Mouse (Mus musculus) limb, embryonic 13.5 days (tissue): ENCODE measurements at regions not wholly inside any gene's neighbourhood (a gene's known extent, or its start where the extent isn't known, plus 50 kb on each side); places are given as distances from the start of the nearest gene placed in this dataset.

ENCODE experiments used
- ATAC-seq: fragments of 200-750 bp; cut with Nextera tagmentation; 2 replicates; pipeline ENCODE4 v1.8.0; 2017; ENCODE audit warnings: low read depth, moderate number of reproducible peaks, moderate TSS enrichment; ENCODE audit not compliant: low FRiP score
- H3K27ac ChIP-seq: fragments of 300-500 bp; sonication (generic); 2 replicates; pipeline ENCODE4 v1.5.1; 2015; ENCODE audit warnings: inconsistent platforms, mild to moderate bottlenecking, moderate library complexity
- H3K27me3 ChIP-seq: fragments of 300-500 bp; sonication (generic); 2 replicates; pipeline ENCODE4 v1.6.1; 2015; ENCODE audit warnings: mild to moderate bottlenecking, inconsistent platforms
- H3K36me3 ChIP-seq: fragments of 300-500 bp; sonication (generic); 2 replicates; pipeline ENCODE4 v1.6.1; 2015; ENCODE audit warnings: inconsistent platforms, mild to moderate bottlenecking, moderate library complexity
- H3K4me1 ChIP-seq: fragments of 300-500 bp; sonication (generic); 2 replicates; pipeline ENCODE4 v1.6.1; 2015; ENCODE audit warnings: inconsistent platforms
- H3K4me2 ChIP-seq: fragments of 300-500 bp; sonication (generic); replicated peaks from 2 replicates; pipeline ENCODE4 v1.6.1; 2015; ENCODE audit warnings: inconsistent platforms, mild to moderate bottlenecking, moderate library complexity
- H3K4me3 ChIP-seq: fragments of 300-500 bp; sonication (generic); 2 replicates; pipeline ENCODE4 v1.5.1; 2015; ENCODE audit warnings: moderate library complexity, mild to moderate bottlenecking, inconsistent platforms
- H3K9ac ChIP-seq: fragments of 300-500 bp; sonication (generic); 2 replicates; pipeline ENCODE4 v1.6.1; 2015; ENCODE audit warnings: mild to moderate bottlenecking, inconsistent platforms
- H3K9me3 ChIP-seq: fragments of 300-500 bp; sonication (generic); 2 replicates; pipeline ENCODE4 v1.6.1; 2016; ENCODE audit warnings: inconsistent platforms
- WGBS: fragments of 180-500 bp; shearing (Covaris S2); methylation state at CpG from one replicate; pipeline ENCODE4 v1.1.7; 2015; 5-methylcytosine and 5-hydroxymethylcytosine counted together

GRCm38 (mm10) chr17:7579031-7579430 lies 193.8 kb upstream of the Unc93a2 start:
- ATAC-seq = no peak
- Histone ChIP-seq H3K9me3 (no peaks in the 10 kb centered on the region), H3K27ac (no peak overlapping the region), H3K36me3 (no peaks in the 10 kb centered on the region), H3K4me3 (no peak overlapping the region), H3K4me1 (no peaks in the 10 kb centered on the region), H3K4me2 (no peak overlapping the region), H3K27me3 (no peaks in the 10 kb centered on the region), H3K9ac (no peak overlapping the region)
- WGBS = 82% methylated on average over 4 of the region's 4 CpGs

GRCm38 (mm10) chr17:7578003-7578402 lies 192.7 kb upstream of the Unc93a2 start:
- Histone ChIP-seq H3K4me1 (no peaks in the 10 kb centered on the region), H3K27ac (no peak overlapping the region), H3K9ac (no peak overlapping the region), H3K27me3 (no peaks in the 10 kb centered on the region), H3K9me3 (no peaks in the 10 kb centered on the region), H3K36me3 (no peaks in the 10 kb centered on the region), H3K4me3 (no peak overlapping the region), H3K4me2 (no peak overlapping the region)
- ATAC-seq = no peak
- WGBS = 91% methylated on average over 8 of the region's 8 CpGs

- no peak overlapping the region for H3K27ac ChIP-seq
- ATAC-seq = no peak
Observed at GRCm38 (mm10) chr17:7577227-7577626, 192.0 kb upstream of the Unc93a2 start.

GRCm38 (mm10) chr17:7571481-7571880 lies 186.2 kb upstream of the Unc93a2 start:
- Histone ChIP-seq H3K9ac (no peak overlapping the region), H3K27ac (no peak overlapping the region), H3K4me3 (no peak overlapping the region), H3K9me3 (no peaks in the 10 kb centered on the region), H3K4me1 (no peaks in the 10 kb centered on the region), H3K27me3 (no peaks in the 10 kb centered on the region), H3K4me2 (no peak overlapping the region), H3K36me3 (no peaks in the 10 kb centered on the region)
- ATAC-seq = no peak
- 90% methylated on average over 3 of the region's 3 CpGs for WGBS

More at GRCm38 (mm10) chr17:7577227-7577626, 192.0 kb upstream of the Unc93a2 start:
- no peaks in the 10 kb centered on the region for H3K27me3 ChIP-seq
- 61% methylated on average over 4 of the region's 4 CpGs for WGBS
- no peaks in the 10 kb centered on the region for H3K4me1 ChIP-seq
- no peaks in the 10 kb centered on the region for H3K9me3 ChIP-seq
- no peak overlapping the region for H3K4me3 ChIP-seq
- H3K9ac ChIP-seq = no peak overlapping the region
- H3K36me3 ChIP-seq = no peaks in the 10 kb centered on the region
- no peak overlapping the region for H3K4me2 ChIP-seq

- Histone ChIP-seq H3K4me3 (no peak overlapping the region), H3K27me3 (no peaks in the 10 kb centered on the region), H3K36me3 (no peaks in the 10 kb centered on the region), H3K4me2 (no peak overlapping the region), H3K9ac (no peak overlapping the region), H3K27ac (no peak overlapping the region), H3K4me1 (no peaks in the 10 kb centered on the region), H3K9me3 (no peaks in the 10 kb centered on the region)
- WGBS = 91% methylated on average over 5 of the region's 5 CpGs
- no peak for ATAC-seq
Observed at GRCm38 (mm10) chr17:7568482-7568881, 183.2 kb upstream of the Unc93a2 start.

GRCm38 (mm10) chr17:7565771-7566170 lies 180.5 kb upstream of the Unc93a2 start:
- 81% methylated on average over 2 of the region's 2 CpGs for whole genome bisulfite sequencing
- no peaks in the 10 kb centered on the region for H3K4me1 ChIP-seq
- no peak overlapping the region for H3K4me3 ChIP-seq
- no peak overlapping the region for H3K4me2 ChIP-seq
- H3K27me3 ChIP-seq = no peaks in the 10 kb centered on the region
- no peak for ATAC-seq
- H3K9me3 ChIP-seq = no peaks in the 10 kb centered on the region
- no peak overlapping the region for H3K9ac ChIP-seq
- H3K36me3 ChIP-seq = no peaks in the 10 kb centered on the region
- H3K27ac ChIP-seq = no peak overlapping the region

- Histone ChIP-seq H3K9me3 (no peaks in the 10 kb centered on the region), H3K9ac (no peak overlapping the region), H3K4me1 (no peaks in the 10 kb centered on the region), H3K4me3 (no peak overlapping the region), H3K4me2 (no peak overlapping the region), H3K27me3 (no peaks in the 10 kb centered on the region), H3K36me3 (no peaks in the 10 kb centered on the region), H3K27ac (no peak overlapping the region)
- no peak for ATAC-seq
- 37% methylated on average over 8 of the region's 8 CpGs for WGBS
Observed at GRCm38 (mm10) chr17:7562940-7563339, 177.7 kb upstream of the Unc93a2 start.

GRCm38 (mm10) chr17:7548456-7548855 lies 163.2 kb upstream of the Unc93a2 start:
- H3K9me3 ChIP-seq = no peaks in the 10 kb centered on the region
- H3K4me1 ChIP-seq = no peaks in the 10 kb centered on the region
- H3K4me2 ChIP-seq = no peak overlapping the region
- WGBS = 87% methylated on average over 2 of the region's 2 CpGs
- no peak overlapping the region for H3K9ac ChIP-seq
- no peaks in the 10 kb centered on the region for H3K27me3 ChIP-seq
- no peak for ATAC-seq
- no peak overlapping the region for H3K27ac ChIP-seq
- no peaks in the 10 kb centered on the region for H3K36me3 ChIP-seq
- no peak overlapping the region for H3K4me3 ChIP-seq

- Histone ChIP-seq H3K27me3 (no peaks in the 10 kb centered on the region), H3K27ac (no peak overlapping the region), H3K9me3 (peaks cover 17% of the 10 kb centered on the region; the same call in 1 of the 2 replicates), H3K9ac (no peak overlapping the region), H3K4me3 (no peak overlapping the region), H3K4me2 (no peak overlapping the region), H3K36me3 (no peaks in the 10 kb centered on the region), H3K4me1 (peaks cover 5% of the 10 kb centered on the region; the same call in 1 of the 2 replicates)
- WGBS = 67% methylated on average over 4 of the region's 4 CpGs
- no peak for ATAC-seq
Observed at GRCm38 (mm10) chr17:7538402-7539087, 153.3 kb upstream of the Unc93a2 start.

GRCm38 (mm10) chr17:7537618-7538266 lies 152.5 kb upstream of the Unc93a2 start:
- Histone ChIP-seq H3K9ac (no peak overlapping the region), H3K36me3 (no peaks in the 10 kb centered on the region), H3K9me3 (peaks cover 17% of the 10 kb centered on the region; the same call in 1 of the 2 replicates), H3K4me1 (peaks cover 5% of the 10 kb centered on the region; the same call in 1 of the 2 replicates), H3K4me3 (no peak overlapping the region), H3K27ac (no peak overlapping the region), H3K27me3 (no peaks in the 10 kb centered on the region), H3K4me2 (no peak overlapping the region)
- WGBS = 56% methylated on average over 7 of the region's 7 CpGs
- no peak for ATAC-seq

- Histone ChIP-seq H3K9ac (no peak overlapping the region), H3K9me3 (peaks cover 17% of the 10 kb centered on the region), H3K4me2 (no peak overlapping the region), H3K27me3 (no peaks in the 10 kb centered on the region), H3K4me1 (peaks cover 5% of the 10 kb centered on the region; the same call in 1 of the 2 replicates), H3K4me3 (no peak overlapping the region), H3K36me3 (no peaks in the 10 kb centered on the region), H3K27ac (no peak overlapping the region)
- ATAC-seq = no peak
- 90% methylated on average over 5 of the region's 5 CpGs for WGBS
Observed at GRCm38 (mm10) chr17:7537210-7537609, 151.9 kb upstream of the Unc93a2 start.

GRCm38 (mm10) chr17:7534386-7535059 lies 149.3 kb upstream of the Unc93a2 start:
- 91% methylated on average over 6 of the region's 6 CpGs for WGBS

More at GRCm38 (mm10) chr17:7534386-7535059, 149.3 kb upstream of the Unc93a2 start:
- Histone ChIP-seq H3K4me2 (no peak overlapping the region), H3K36me3 (no peaks in the 10 kb centered on the region), H3K27me3 (no peaks in the 10 kb centered on the region), H3K9ac (no peak overlapping the region), H3K9me3 (peaks cover 8% of the 10 kb centered on the region), H3K4me3 (no peak overlapping the region), H3K27ac (no peak overlapping the region), H3K4me1 (peaks cover 5% of the 10 kb centered on the region; the same call in 1 of the 2 replicates)
- ATAC-seq = no peak
